Mouse (Mus musculus) frontal cortex, adult (tissue): ENCODE measurements around the gene Rmnd5b.
"Not testable (repeated sequence)": the region's sequence is repeated elsewhere in the genome, so short reads cannot be mapped to it uniquely, and the experiment has no call there.

Experiments
- ATAC-seq: cut with Nextera tagmentation; 2 replicates; pipeline ENCODE4 v1.9.2; 2017; ENCODE audit warnings: mild to moderate bottlenecking, moderate library complexity, mixed read lengths; ENCODE audit not compliant: low TSS enrichment

Gene Rmnd5b

GRCm38 (mm10) chr11:51635525-51636322 lies at the start of gene Rmnd5b:
TSS of gene Rmnd5b (minus strand) at chr11:51635896.
- peak; percentile 93 for ATAC-seq

- 0 out of 2 replicates have a peak, but pooled peaks have one; percentile 9 for ATAC-seq
These were observed 46.3 kb upstream of the Rmnd5b start for GRCm38 (mm10) chr11:51681976-51682374.

GRCm38 (mm10) chr11:51681324-51681975 lies 45.8 kb upstream of the Rmnd5b start:
- ATAC-seq, result peak; percentile 90

GRCm38 (mm10) chr11:51679466-51679865 lies 43.8 kb upstream of the Rmnd5b start:
- no peak for ATAC-seq

- no peak for ATAC-seq
These were observed 42.2 kb upstream of the Rmnd5b start for GRCm38 (mm10) chr11:51677737-51678418.

- no peak for ATAC-seq
These were observed 39.7 kb upstream of the Rmnd5b start for GRCm38 (mm10) chr11:51675386-51675785.

GRCm38 (mm10) chr11:51673291-51673690 lies 37.6 kb upstream of the Rmnd5b start:
- no peak for ATAC-seq

GRCm38 (mm10) chr11:51671376-51671775 lies 35.7 kb upstream of the Rmnd5b start:
- no peak for ATAC-seq

- no peak for ATAC-seq
These were observed 35.1 kb upstream of the Rmnd5b start for GRCm38 (mm10) chr11:51670846-51671245.

- not testable (repeated sequence) for ATAC-seq
These were observed 29.1 kb upstream of the Rmnd5b start for GRCm38 (mm10) chr11:51664747-51665146.

GRCm38 (mm10) chr11:51662632-51663031 lies 26.9 kb upstream of the Rmnd5b start:
- no peak for ATAC-seq

GRCm38 (mm10) chr11:51661867-51662365 lies 26.2 kb upstream of the Rmnd5b start:
- no peak for ATAC-seq

GRCm38 (mm10) chr11:51658705-51659104 lies 23.0 kb upstream of the Rmnd5b start:
- peak; percentile 89 for ATAC-seq

- peak; percentile 20; the same call in 1 of the 2 replicates for ATAC-seq
These were observed 22.6 kb upstream of the Rmnd5b start for GRCm38 (mm10) chr11:51658291-51658690.

GRCm38 (mm10) chr11:51656798-51657521 lies 21.3 kb upstream of the Rmnd5b start:
- no peak for ATAC-seq

- ATAC-seq, result no peak
These were observed 19.2 kb upstream of the Rmnd5b start for GRCm38 (mm10) chr11:51654891-51655290.

GRCm38 (mm10) chr11:51653736-51654135 lies 18.0 kb upstream of the Rmnd5b start:
- no peak for ATAC-seq

GRCm38 (mm10) chr11:51652889-51653418 lies 17.3 kb upstream of the Rmnd5b start:
- no peak for ATAC-seq

- ATAC-seq, result peak; percentile 31; the same call in 1 of the 2 replicates
These were observed 15.2 kb upstream of the Rmnd5b start, which contains the start of the genes N4bp3 and D930048N14Rik for GRCm38 (mm10) chr11:51650691-51651515. TSS of gene N4bp3 (minus strand) at chr11:51650842. TSS of gene D930048N14Rik (plus strand) at chr11:51650954.

GRCm38 (mm10) chr11:51650261-51650660 lies 14.6 kb upstream of the Rmnd5b start:
- 0 out of 2 replicates have a peak, but pooled peaks have one; percentile 4 for ATAC-seq
